Mouse (Mus musculus): ENCODE measurements around the gene Pth2r. TPM values are rescaled to one million over a fixed set of nuclear protein-coding genes. Genes with fewer than 3 reads are reported as not detected.

Pth2r gene
- not detected in 2 replicates for polyA plus RNA-seq (2012; ENCODE audit: low replicate concordance)

DNA sequence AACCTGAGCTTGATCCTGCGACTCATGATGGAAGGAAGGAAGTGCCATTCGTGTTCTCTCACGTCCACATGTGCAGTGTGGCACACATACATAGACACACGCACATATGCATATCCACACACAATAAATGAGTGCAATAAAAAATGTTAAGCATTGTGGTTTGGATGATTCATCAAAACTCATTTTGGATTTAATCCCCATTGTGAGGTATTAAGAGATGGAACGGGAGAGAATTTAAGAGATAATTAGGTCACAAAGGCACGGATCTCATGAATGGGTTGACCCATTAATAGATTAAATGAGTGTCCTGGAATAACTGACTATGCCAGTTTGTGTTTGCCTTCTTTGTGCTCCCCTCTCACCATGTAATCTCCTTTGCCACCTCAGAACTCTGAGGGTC is at the start of gene Pth2r:
Gene Pth2r (plus strand): TSS at position 301 of the 400 bp plus-strand sequence.

Other genes starting within 250 kb of the Pth2r start
- not detected in 2 replicates for gene Akr1cl, start 249.3 kb upstream of the Pth2r start, polyA plus RNA-seq (2012; ENCODE audit: low replicate concordance)
- not detected in 2 replicates for gene Cryge, start 230.9 kb upstream of the Pth2r start, polyA plus RNA-seq (2012; ENCODE audit: low replicate concordance)
- not detected in 2 replicates for gene Crygd, start 218.6 kb upstream of the Pth2r start, polyA plus RNA-seq (2012; ENCODE audit: low replicate concordance)
- not detected in 2 replicates for gene Crygc, start 208.4 kb upstream of the Pth2r start, polyA plus RNA-seq (2012; ENCODE audit: low replicate concordance)
- not detected in 2 replicates for gene Crygb, start 199.8 kb upstream of the Pth2r start, polyA plus RNA-seq (2012; ENCODE audit: low replicate concordance)
- not detected in 2 replicates for gene Cryga, start 178.7 kb upstream of the Pth2r start, polyA plus RNA-seq (2012; ENCODE audit: low replicate concordance)
- not detected in 2 replicates for gene Gm28845, start 162.5 kb upstream of the Pth2r start, polyA plus RNA-seq (2012; ENCODE audit: low replicate concordance)
- gene D630023F18Rik, start 158.8 kb upstream of the Pth2r start, polyA plus RNA-seq (2012; ENCODE audit: low replicate concordance): 0.12 TPM in 1 of 2 replicates, not detected in the other
- 0.38 and 0.81 TPM in 2 replicates for gene Idh1, start 95.6 kb upstream of the Pth2r start, polyA plus RNA-seq (2012; ENCODE audit: low replicate concordance)
- 18.0 and 23.6 TPM in 2 replicates for gene Pikfyve, start 95.4 kb upstream of the Pth2r start, polyA plus RNA-seq (2012; ENCODE audit: low replicate concordance)

All from leukemia stem cell, adult 10-12 weeks (primary cell).